Mouse (Mus musculus) heart, postnatal 4 days (tissue): ENCODE data around the gene Set. TPM values are rescaled to one million over a fixed set of nuclear protein-coding genes. Genes with fewer than 3 reads are reported as not detected.

Experiments used
- DNase-seq: peaks from one replicate; pipeline ENCODE4 v3.0.0; 2021
- total RNA-seq, 2 experiments: library from RNA; stranded (reverse); gene quantifications; 2 replicates each; pipeline ENCODE4 v1.2.3; 2021

Gene Set
- total RNA-seq, 2 experiments from 2014 or later: 174 to 185 TPM

- DNase-seq: no peak
Observed at GRCm38 (mm10) chr2:30091521-30091920, 34.3 kb downstream of the Set start.

DNA sequence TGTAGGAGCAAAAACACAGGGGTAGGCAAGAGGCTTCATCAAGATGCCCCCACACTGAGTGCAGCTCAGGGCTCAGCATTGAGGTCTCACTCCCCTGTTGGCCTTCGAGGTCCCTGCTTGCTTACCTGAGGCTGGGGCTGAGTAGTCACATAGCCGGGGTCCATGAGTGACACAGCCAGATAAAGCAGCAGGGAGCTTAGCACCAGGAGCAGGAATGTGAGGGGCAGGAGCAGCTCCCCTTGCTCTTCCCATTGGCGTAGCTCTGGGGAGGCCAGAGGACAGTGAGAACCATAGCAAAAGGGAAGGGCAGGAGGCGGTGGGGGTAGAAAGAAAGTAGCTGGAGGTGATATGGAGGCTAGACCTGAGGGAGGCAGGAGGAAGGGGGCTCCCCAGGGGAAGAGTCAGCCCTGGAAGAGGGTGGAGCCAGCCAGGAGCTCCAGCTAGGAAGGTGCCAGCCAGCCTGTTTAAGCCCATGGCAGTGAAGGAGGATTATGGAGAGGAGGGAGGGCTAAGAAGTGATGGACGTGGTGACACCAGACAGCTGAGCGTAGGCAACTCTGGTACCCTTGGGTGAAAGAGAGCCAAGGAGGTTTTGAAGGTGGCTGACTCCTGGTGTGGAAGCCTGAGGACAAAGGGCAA lies 35.2 kb downstream of the Set start:
- no peak for DNase-seq

DNA sequence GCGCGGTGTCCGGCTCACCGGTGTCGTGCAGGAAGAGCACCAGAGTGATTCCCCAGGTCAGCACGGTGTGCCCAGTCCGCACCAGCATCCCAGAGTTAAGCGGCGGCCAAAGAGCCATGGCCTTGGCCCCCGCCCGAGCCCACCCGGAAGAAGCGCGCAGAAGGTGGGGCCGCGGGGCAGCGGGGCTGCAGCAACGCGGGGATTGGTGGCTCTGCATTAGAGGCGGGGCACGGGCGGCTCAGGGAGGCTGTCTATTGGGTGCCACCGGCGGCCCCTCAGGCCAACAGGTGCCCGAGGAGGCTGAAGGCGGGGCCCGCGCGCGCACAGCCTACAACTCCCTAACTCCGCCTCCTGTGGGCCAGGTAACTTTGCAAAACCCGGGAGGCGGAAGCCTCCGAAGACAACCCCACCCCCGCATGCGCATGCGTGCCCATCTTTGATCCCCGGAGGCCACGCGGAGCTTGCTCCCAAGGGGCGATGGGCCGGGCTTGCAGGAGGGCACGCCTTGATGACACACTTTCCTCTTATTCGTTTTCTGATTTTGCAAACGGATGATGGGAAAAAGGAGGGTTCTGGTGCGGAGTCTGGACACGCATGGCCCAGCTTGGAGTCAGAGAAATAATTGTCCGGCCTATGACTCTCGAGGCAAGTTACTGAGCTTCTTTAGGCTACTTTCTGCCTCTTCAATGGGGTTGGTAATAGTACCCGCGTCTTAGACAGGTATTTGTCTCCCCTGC lies 36.5 kb downstream of the Set start, which contains the start of gene Zdhhc12:
TSS of gene Zdhhc12 (minus strand) at position 178 of the 737 bp plus-strand sequence.
- peak; percentile 92 for DNase-seq

- DNase-seq: no peak
Observed at GRCm38 (mm10) chr2:30094208-30094588, 37.0 kb downstream of the Set start.

- DNase-seq: peak; percentile 69
Observed at GRCm38 (mm10) chr2:30095882-30096527, 38.8 kb downstream of the Set start.

DNA sequence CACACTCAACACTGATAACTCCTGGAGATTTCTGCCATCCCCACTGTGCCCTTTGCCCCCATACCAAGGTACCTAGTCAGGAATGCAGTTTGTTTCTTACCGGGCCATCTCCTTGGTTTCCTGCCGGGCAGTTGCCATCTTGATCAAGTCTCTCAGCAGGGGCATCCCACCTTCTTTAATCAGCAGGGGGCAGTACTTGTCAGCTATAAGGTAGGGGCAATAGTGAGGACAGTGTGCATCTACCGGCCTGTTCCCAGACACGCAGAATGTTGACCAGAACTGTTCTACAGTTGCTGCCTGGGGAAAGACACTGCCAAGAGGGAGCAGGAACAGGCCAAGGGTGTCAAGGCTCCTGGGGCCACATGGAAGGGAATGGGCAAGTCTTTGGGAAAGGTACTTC lies 43.0 kb downstream of the Set start:
- DNase-seq: no peak

GRCm38 (mm10) chr2:30106364-30106763 lies 49.2 kb downstream of the Set start:
- peak; percentile 61 for DNase-seq

GRCm38 (mm10) chr2:30107646-30108045 lies 50.5 kb downstream of the Set start:
- DNase-seq: no peak

DNA sequence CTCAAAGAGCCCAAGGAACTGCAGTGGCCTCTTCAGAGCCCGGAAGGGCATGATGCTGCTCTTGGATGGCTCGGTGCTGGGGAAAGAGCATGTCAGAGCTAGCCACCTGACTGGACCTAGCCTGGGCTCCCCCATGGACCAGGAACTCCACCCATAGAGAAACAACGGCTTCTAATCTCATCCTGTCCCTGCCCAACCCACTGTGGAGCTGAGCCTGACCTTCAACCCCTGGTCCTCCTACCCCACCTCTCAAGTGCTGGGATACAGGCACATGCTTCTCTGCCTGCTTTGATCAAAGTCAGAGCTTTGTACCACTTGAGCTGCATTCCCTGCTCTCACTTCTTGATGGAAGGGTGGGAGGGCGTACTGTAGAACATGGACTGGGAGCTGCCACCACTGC lies 51.1 kb downstream of the Set start:
- DNase-seq: no peak

- no peak for DNase-seq
Observed at GRCm38 (mm10) chr2:30111500-30111899, 54.3 kb downstream of the Set start.

- DNase-seq: no peak
Observed at GRCm38 (mm10) chr2:30112564-30112963, 55.4 kb downstream of the Set start.

DNA sequence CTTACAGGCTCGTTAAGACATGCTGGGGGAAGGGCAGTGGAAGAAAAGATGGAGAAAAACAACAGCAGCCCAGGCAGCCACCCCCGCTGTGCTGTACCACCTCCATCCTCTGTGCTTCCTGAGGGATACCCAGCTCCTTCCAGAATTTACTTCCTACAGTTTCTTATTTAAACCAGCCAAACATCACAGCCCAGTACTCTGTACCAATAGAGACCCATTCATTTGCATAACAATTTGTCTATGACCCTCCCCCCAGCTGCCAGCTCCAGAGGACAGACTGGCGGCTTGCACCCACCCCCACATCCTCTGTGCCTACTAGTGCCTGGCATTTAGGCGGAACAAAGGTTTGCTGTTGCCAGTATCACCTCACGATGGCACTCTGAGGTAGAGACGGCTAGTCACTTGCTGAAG lies 62.5 kb downstream of the Set start:
- no peak for DNase-seq

GRCm38 (mm10) chr2:30120269-30120668 lies 63.1 kb downstream of the Set start:
- DNase-seq: no peak

Other genes with a start within 250 kb of the Set start
- 10 to 100 TPM; 37.9 to 40.9 TPM for gene Urm1, start 237.3 kb upstream of the Set start, total RNA-seq
- 10 to 100 TPM; 13.4 to 13.9 TPM for gene Cercam, start 188.2 kb upstream of the Set start, total RNA-seq
- gene Odf2, start 168.2 kb upstream of the Set start, total RNA-seq: 10 to 100 TPM; 44.8 to 52.4 TPM
- 10 to 100 TPM; 25.9 to 26.8 TPM for gene Gle1, start 122.0 kb upstream of the Set start, total RNA-seq
- gene Sptan1, start 91.8 kb upstream of the Set start, total RNA-seq: 100 to 1,000 TPM; 370 to 371 TPM
- 10 to 100 TPM; 15.2 to 15.8 TPM for gene Wdr34, start 8.5 kb upstream of the Set start, total RNA-seq
- 10 to 100 TPM; 15.3 to 17.9 TPM for gene Pkn3, start 20.3 kb downstream of the Set start, total RNA-seq
- 10 to 100 TPM in 1 of 2 experiments, 1 to 10 TPM in 1; 7.8 to 10.6 TPM for gene Zdhhc12, start 36.3 kb downstream of the Set start, total RNA-seq
- gene Zer1, start 67.2 kb downstream of the Set start, total RNA-seq: 10 to 100 TPM; 24.3 to 24.9 TPM
- gene Tbc1d13, start 76.4 kb downstream of the Set start, total RNA-seq: 10 to 100 TPM; 23.9 to 27.4 TPM
- 10 to 100 TPM; 44.4 to 48.9 TPM for gene Endog, start 114.1 kb downstream of the Set start, total RNA-seq
- gene Spout1, start 121.1 kb downstream of the Set start, total RNA-seq: 10 to 100 TPM in 1 of 2 experiments, 1 to 10 TPM in 1; 8.4 to 10.7 TPM
- 10 to 100 TPM; 33.3 to 35.3 TPM for gene Kyat1, start 148.5 kb downstream of the Set start, total RNA-seq
- 10 to 100 TPM; 56.3 to 59.2 TPM for gene Lrrc8a, start 180.3 kb downstream of the Set start, total RNA-seq
- gene Gm28035, start 183.2 kb downstream of the Set start, total RNA-seq: 1 to 10 TPM in 1 of 2 experiments, under 1 TPM in 1; 0.88 to 1.5 TPM
- gene Phyhd1, start 208.8 kb downstream of the Set start, total RNA-seq: 10 to 100 TPM; 20.6 to 26.0 TPM
- gene Gm28038, start 223.7 kb downstream of the Set start, total RNA-seq: 1 to 10 TPM in 1 of 2 experiments, not detected in 1; 4.6 TPM
- 10 to 100 TPM; 23.6 to 23.7 TPM for gene Dolk, start 229.0 kb downstream of the Set start, total RNA-seq
- 10 to 100 TPM; 28.0 to 34.5 TPM for gene Nup188, start 229.0 kb downstream of the Set start, total RNA-seq